9 mouse cellular contexts compared by ENCODE assay signal in genomic region chr19:46043380-46043779, GRCm38 (mm10). TPM values are rescaled to one million over a fixed set of nuclear protein-coding genes. Genes with fewer than 3 reads are reported as not detected.
DNase-seq lines count a peak whose midpoint lies in the region; ATAC-seq and TF ChIP-seq lines count a peak whose summit lies in the region.
"Had no signal": no experiment of that assay in that cellular context is flagged by ENCODE, and none has a peak within 500 bp of the region (broad histone marks: within the 10 kb centered on the region; RNA-seq: fewer than 3 reads in every experiment).

No protein-coding gene starts in this region.

- H3K27me3 ChIP-seq in heart, postnatal 0 days (ENCODE audit: control insufficient read depth, insufficient read depth, low read length) = no peaks in the 10 kb centered on the region
- peaks cover 13% of the 10 kb centered on the region for H3K27me3 ChIP-seq in liver, embryonic 12.5 days (replicated peaks)
- no peaks in the 10 kb centered on the region for H3K27me3 ChIP-seq in neural tube, embryonic 13.5 days
- H3K27me3 ChIP-seq: Patski had no signal

- H3K4me2 ChIP-seq in heart, postnatal 0 days (ENCODE audit: low read depth, low read length) = peak overlapping the region; percentile 96
- peak overlapping the region; percentile 99 for H3K4me2 ChIP-seq in liver, embryonic 12.5 days
- peak overlapping the region; percentile 100 for H3K4me2 ChIP-seq in neural tube, embryonic 13.5 days

- H3K36me3 ChIP-seq in heart, postnatal 0 days (replicated peaks; ENCODE audit: control insufficient read depth, insufficient read depth, low read length) = no peaks in the 10 kb centered on the region
- H3K36me3 ChIP-seq in liver, embryonic 12.5 days = no peaks in the 10 kb centered on the region
- no peaks in the 10 kb centered on the region for H3K36me3 ChIP-seq in neural tube, embryonic 13.5 days

- peak; percentile 98 for DNase-seq in heart, adult 11 months
- DNase-seq in heart, adult 8-10 months (ENCODE audit: low spot score) = no peak
- peak; percentile 28 to 53 for DNase-seq in cerebellum, postnatal 25 days
- DNase-seq in heart, postnatal 0 days (ENCODE audit: low spot score) = no peak
- DNase-seq in ovary, postnatal 10 days (ENCODE audit: low spot score) = no peak
- DNase-seq in spleen, postnatal 10 days (ENCODE audit: low spot score in 2 of 2) = no peak

- no peak for TF ChIP-seq EP300 in heart, postnatal 0 days (IDR thresholded peaks at IDR 0.05; ENCODE audit: low read depth)

- peak overlapping the region; percentile 98 for H3K4me3 ChIP-seq in heart, postnatal 0 days (ENCODE audit: low read depth, low read length)
- H3K4me3 ChIP-seq in liver, embryonic 12.5 days = peak overlapping the region; percentile 89
- peak overlapping the region; percentile 95 for H3K4me3 ChIP-seq in neural tube, embryonic 13.5 days

- no peak for ATAC-seq in heart, postnatal 0 days (ENCODE audit: insufficient read depth, low read depth)
- ATAC-seq in liver, embryonic 12.5 days = no peak
- ATAC-seq in neural tube, embryonic 13.5 days (ENCODE audit: low read depth) = no peak
- ATAC-seq: Patski had no signal

- 48% methylated on average over 7 of the region's 7 CpGs for WGBS in heart, postnatal 0 days
- WGBS in liver, embryonic 12.5 days (ENCODE audit: insufficient replicate concordance) = 58% methylated on average over 7 of the region's 7 CpGs
- WGBS in neural tube, embryonic 13.5 days = 58% methylated on average over 7 of the region's 7 CpGs

- no peaks in the 10 kb centered on the region for H3K9me3 ChIP-seq in heart, postnatal 0 days (replicated peaks; ENCODE audit: control insufficient read depth, low read length)
- no peaks in the 10 kb centered on the region for H3K9me3 ChIP-seq in liver, embryonic 12.5 days (replicated peaks)
- no peaks in the 10 kb centered on the region for H3K9me3 ChIP-seq in neural tube, embryonic 13.5 days

- no peak for TF ChIP-seq CTCF in heart, postnatal 0 days (IDR thresholded peaks at IDR 0.05; ENCODE audit: low read depth)

- H3K4me1 ChIP-seq in heart, postnatal 0 days (ENCODE audit: control insufficient read depth, insufficient read depth) = peaks cover 54% of the 10 kb centered on the region
- H3K4me1 ChIP-seq in liver, embryonic 12.5 days = peaks cover 68% of the 10 kb centered on the region
- H3K4me1 ChIP-seq in neural tube, embryonic 13.5 days (replicated peaks) = peaks cover 66% of the 10 kb centered on the region

- peak overlapping the region; percentile 99 for H3K27ac ChIP-seq in heart, postnatal 0 days (ENCODE audit: low read depth)
- H3K27ac ChIP-seq in liver, embryonic 12.5 days = peak overlapping the region; percentile 95
- peak overlapping the region; percentile 99 for H3K27ac ChIP-seq in neural tube, embryonic 13.5 days (replicated peaks)

- H3K9ac ChIP-seq in heart, postnatal 0 days (replicated peaks; ENCODE audit: low read depth, low read length) = peak overlapping the region; percentile 98; the same call in 1 of the 2 replicates
- H3K9ac ChIP-seq in liver, embryonic 12.5 days = peak overlapping the region; percentile 95
- peak overlapping the region; percentile 99 for H3K9ac ChIP-seq in neural tube, embryonic 13.5 days

RNA-seq across cellular contexts. Expression of gene Pprc1, which starts 1.3 kb away (rescaled TPM):
- 10 to 100 TPM; 12.3 to 17.0 (median 13.8) TPM for total RNA-seq in heart, adult 8-10 months (2022)
- total RNA-seq in heart, postnatal 0 days (2014; rRNA removed; ENCODE audit: low replicate concordance) = 6.3 and 6.8 TPM in 2 replicates
- 5.1 and 6.5 TPM in 2 replicates for polyA plus RNA-seq in heart, postnatal 0 days (2015; fragmentation: Nextera tagmentation; extraction: Ambion mirVana)
- 34.8 and 36.0 TPM in 2 replicates for polyA plus RNA-seq in liver, embryonic 12.5 days (2016; fragmentation: Nextera tagmentation; extraction: Ambion mirVana)
- polyA plus RNA-seq in neural tube, embryonic 13.5 days (2015; fragmentation: Nextera tagmentation; extraction: Ambion mirVana) = 17.1 and 25.1 TPM in 2 replicates

RNA-seq across cellular contexts. Expression of gene Ldb1, which starts 1.6 kb away (rescaled TPM):
- total RNA-seq in heart, adult 8-10 months (2022) = 10 to 100 TPM; 37.1 to 51.0 (median 42.0) TPM
- 72.3 and 79.3 TPM in 2 replicates for total RNA-seq in heart, postnatal 0 days (2014; rRNA removed; ENCODE audit: low replicate concordance)
- 52.1 and 59.3 TPM in 2 replicates for polyA plus RNA-seq in heart, postnatal 0 days (2015; fragmentation: Nextera tagmentation; extraction: Ambion mirVana)
- 53.2 and 53.4 TPM in 2 replicates for polyA plus RNA-seq in liver, embryonic 12.5 days (2016; fragmentation: Nextera tagmentation; extraction: Ambion mirVana)
- polyA plus RNA-seq in neural tube, embryonic 13.5 days (2015; fragmentation: Nextera tagmentation; extraction: Ambion mirVana) = 128 and 132 TPM in 2 replicates

RNA-seq across cellular contexts. Expression of gene Nolc1, which starts 32.3 kb away (rescaled TPM):
- total RNA-seq in heart, adult 8-10 months (2022) = 10 to 100 TPM; 18.4 to 19.6 (median 18.7) TPM
- 11.0 and 19.7 TPM in 2 replicates for total RNA-seq in heart, postnatal 0 days (2014; rRNA removed; ENCODE audit: low replicate concordance)
- 22.7 and 28.1 TPM in 2 replicates for polyA plus RNA-seq in heart, postnatal 0 days (2015; fragmentation: Nextera tagmentation; extraction: Ambion mirVana)
- 136 and 147 TPM in 2 replicates for polyA plus RNA-seq in liver, embryonic 12.5 days (2016; fragmentation: Nextera tagmentation; extraction: Ambion mirVana)
- 60.1 and 73.6 TPM in 2 replicates for polyA plus RNA-seq in neural tube, embryonic 13.5 days (2015; fragmentation: Nextera tagmentation; extraction: Ambion mirVana)

RNA-seq across cellular contexts. Expression of gene Hps6, which starts 40.1 kb away (rescaled TPM):
- 1 to 10 TPM; 5.3 to 6.7 (median 6.1) TPM for total RNA-seq in heart, adult 8-10 months (2022)
- 9.7 and 12.1 TPM in 2 replicates for total RNA-seq in heart, postnatal 0 days (2014; rRNA removed; ENCODE audit: low replicate concordance)
- polyA plus RNA-seq in heart, postnatal 0 days (2015; fragmentation: Nextera tagmentation; extraction: Ambion mirVana) = 5.6 and 6.3 TPM in 2 replicates
- polyA plus RNA-seq in liver, embryonic 12.5 days (2016; fragmentation: Nextera tagmentation; extraction: Ambion mirVana) = 3.5 and 3.9 TPM in 2 replicates
- polyA plus RNA-seq in neural tube, embryonic 13.5 days (2015; fragmentation: Nextera tagmentation; extraction: Ambion mirVana) = 4.0 and 4.7 TPM in 2 replicates

RNA-seq across cellular contexts. Expression of gene Armh3, which starts 45.1 kb away (rescaled TPM):
- 10 to 100 TPM; 14.8 to 19.0 (median 16.0) TPM for total RNA-seq in heart, adult 8-10 months (2022)
- 7.0 and 11.4 TPM in 2 replicates for total RNA-seq in heart, postnatal 0 days (2014; rRNA removed; ENCODE audit: low replicate concordance)
- 10.4 and 11.1 TPM in 2 replicates for polyA plus RNA-seq in heart, postnatal 0 days (2015; fragmentation: Nextera tagmentation; extraction: Ambion mirVana)
- polyA plus RNA-seq in liver, embryonic 12.5 days (2016; fragmentation: Nextera tagmentation; extraction: Ambion mirVana) = 6.5 TPM in 2 replicates
- polyA plus RNA-seq in neural tube, embryonic 13.5 days (2015; fragmentation: Nextera tagmentation; extraction: Ambion mirVana) = 24.8 and 25.0 TPM in 2 replicates

Comparison
In these comparisons a context has a peak if more than half of its experiments do, and no peak if none do; other contexts are left out.
1. DNase-seq: peak in heart, adult 11 months (single experiment) and cerebellum, postnatal 25 days (2 of 2); none in heart, adult 8-10 months (single experiment), heart, postnatal 0 days (single experiment), ovary, postnatal 10 days (single experiment) and spleen, postnatal 10 days (0 of 2).
2. Peak in every context shown above with its lines, with median percentiles within 50 percentile points of each other: H3K27ac ChIP-seq, H3K4me2 ChIP-seq, H3K4me3 ChIP-seq and H3K9ac ChIP-seq.